Mouse (Mus musculus): ENCODE data around the gene Oaz2. TPM values are rescaled to one million over a fixed set of nuclear protein-coding genes. Genes with fewer than 3 reads are reported as not detected.
"Not testable (repeated sequence)": the region's sequence is repeated elsewhere in the genome, so short reads cannot be mapped to it uniquely, and the experiment has no call there.

Oaz2 gene
- polyA plus RNA-seq, 1 experiment from 2014 or later: 261 TPM

DNA sequence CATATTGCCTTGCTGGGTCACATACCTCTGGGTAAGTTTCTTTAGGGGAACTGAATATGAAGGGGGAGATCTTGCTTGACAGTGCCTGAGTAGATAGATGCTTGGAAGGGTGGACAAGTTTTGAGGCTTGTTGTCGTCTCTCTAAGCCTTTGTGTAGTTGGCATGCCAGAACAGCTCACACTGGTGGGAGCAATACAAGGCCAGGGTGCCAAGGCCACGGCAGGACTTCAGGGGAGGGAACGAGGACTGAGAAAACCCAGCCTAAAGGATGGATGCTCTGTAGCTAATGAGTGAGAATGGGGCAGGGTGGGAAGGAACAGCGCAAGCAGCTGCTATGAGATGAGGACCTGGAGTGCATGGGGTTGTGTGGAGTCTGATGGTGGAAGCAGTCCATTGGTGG, 22.8 kb upstream of the Oaz2 start:
- H3K9ac ChIP-seq (ENCODE audit: low read length): no peak overlapping the region
- 87% methylated on average over 4 of the region's 4 CpGs for WGBS
- H3K4me2 ChIP-seq (ENCODE audit: low read depth, severe bottlenecking): no peak overlapping the region
- H3K27ac ChIP-seq (replicated peaks; ENCODE audit: low read depth, low read length): no peak overlapping the region
- DNase-seq (ENCODE audit: low spot score): no peak
- H3K27me3 ChIP-seq (ENCODE audit: control insufficient read depth, insufficient read depth, low read length): no peaks in the 10 kb centered on the region
- peaks cover 13% of the 10 kb centered on the region for H3K4me1 ChIP-seq (ENCODE audit: control insufficient read depth, insufficient read depth, low read length)
- no peaks in the 10 kb centered on the region; the same call in 1 of the 2 replicates for H3K36me3 ChIP-seq (ENCODE audit: control insufficient read depth, insufficient read depth, low read length)
- H3K4me3 ChIP-seq (ENCODE audit: low read depth, low read length): no peak overlapping the region
- no peak for ATAC-seq (ENCODE audit: insufficient number of reproducible peaks, low FRiP score, low TSS enrichment, low read depth)
- H3K9me3 ChIP-seq (ENCODE audit: control insufficient read depth, low read length): no peaks in the 10 kb centered on the region

DNA sequence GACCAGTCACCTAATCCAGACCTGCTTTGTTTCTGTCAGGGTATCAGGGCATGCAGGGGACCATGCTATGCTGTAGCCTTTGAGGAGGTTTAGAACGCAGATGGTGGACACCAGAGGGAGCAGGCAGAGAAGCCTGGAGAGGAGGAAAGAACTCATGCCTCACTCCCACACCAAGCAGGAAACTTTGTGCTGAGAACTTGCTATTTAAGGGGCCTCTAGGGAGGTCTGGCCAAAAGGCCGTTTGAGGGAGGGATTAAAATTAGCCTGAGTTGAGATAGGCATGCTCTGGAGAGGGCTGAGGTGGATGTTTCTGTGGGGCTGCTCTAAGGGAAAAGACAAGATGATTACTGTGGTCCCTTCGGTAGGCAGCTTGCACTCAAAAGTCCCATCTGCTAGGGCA, 21.8 kb upstream of the Oaz2 start:
- no peaks in the 10 kb centered on the region for H3K9me3 ChIP-seq (ENCODE audit: control insufficient read depth, low read length)
- no peak overlapping the region for H3K27ac ChIP-seq (replicated peaks; ENCODE audit: low read depth, low read length)
- H3K4me1 ChIP-seq (ENCODE audit: control insufficient read depth, insufficient read depth, low read length): peaks cover 6% of the 10 kb centered on the region
- no peak overlapping the region for H3K4me2 ChIP-seq (ENCODE audit: low read depth, severe bottlenecking)
- H3K9ac ChIP-seq (ENCODE audit: low read length): no peak overlapping the region
- no peak for ATAC-seq (ENCODE audit: insufficient number of reproducible peaks, low FRiP score, low TSS enrichment, low read depth)
- H3K4me3 ChIP-seq (ENCODE audit: low read depth, low read length): no peak overlapping the region
- H3K27me3 ChIP-seq (ENCODE audit: control insufficient read depth, insufficient read depth, low read length): no peaks in the 10 kb centered on the region
- DNase-seq (ENCODE audit: low spot score): no peak
- H3K36me3 ChIP-seq (ENCODE audit: control insufficient read depth, insufficient read depth, low read length): no peaks in the 10 kb centered on the region; the same call in 1 of the 2 replicates
- WGBS: 58% methylated on average over 3 of the region's 3 CpGs

DNA sequence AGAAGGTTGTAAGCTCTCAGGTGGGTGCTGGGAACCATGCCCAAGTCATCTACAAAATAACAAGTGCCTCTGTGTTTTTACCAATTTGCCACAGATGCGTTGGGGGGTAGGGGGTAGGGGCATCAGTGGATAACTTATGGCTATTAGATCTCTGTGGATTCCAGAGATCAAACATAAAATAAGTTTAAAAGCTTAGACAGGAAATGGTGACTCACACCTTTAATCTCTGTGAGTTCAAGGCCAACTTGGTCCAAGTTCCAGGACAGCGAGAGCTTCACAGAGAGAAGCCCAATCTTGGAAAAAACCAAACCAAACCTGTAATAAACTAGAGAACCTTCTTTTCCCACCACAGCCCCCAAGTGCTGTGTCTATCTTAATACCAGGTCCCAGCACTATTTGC, 21.0 kb upstream of the Oaz2 start:
- ATAC-seq (ENCODE audit: insufficient number of reproducible peaks, low FRiP score, low TSS enrichment, low read depth): no peak
- no peak overlapping the region for H3K27ac ChIP-seq (replicated peaks; ENCODE audit: low read depth, low read length)
- WGBS: 85% methylated on average over 2 of the region's 2 CpGs
- no peak for DNase-seq (ENCODE audit: low spot score)
- H3K4me1 ChIP-seq (ENCODE audit: control insufficient read depth, insufficient read depth, low read length): peaks cover under 1% of the 10 kb centered on the region; the same call in 1 of the 2 replicates
- H3K9ac ChIP-seq (ENCODE audit: low read length): no peak overlapping the region
- H3K4me3 ChIP-seq (ENCODE audit: low read depth, low read length): no peak overlapping the region
- H3K4me2 ChIP-seq (ENCODE audit: low read depth, severe bottlenecking): no peak overlapping the region
- no peaks in the 10 kb centered on the region for H3K27me3 ChIP-seq (ENCODE audit: control insufficient read depth, insufficient read depth, low read length)
- no peaks in the 10 kb centered on the region for H3K9me3 ChIP-seq (ENCODE audit: control insufficient read depth, low read length)
- H3K36me3 ChIP-seq (ENCODE audit: control insufficient read depth, insufficient read depth, low read length): no peaks in the 10 kb centered on the region; the same call in 1 of the 2 replicates

DNA sequence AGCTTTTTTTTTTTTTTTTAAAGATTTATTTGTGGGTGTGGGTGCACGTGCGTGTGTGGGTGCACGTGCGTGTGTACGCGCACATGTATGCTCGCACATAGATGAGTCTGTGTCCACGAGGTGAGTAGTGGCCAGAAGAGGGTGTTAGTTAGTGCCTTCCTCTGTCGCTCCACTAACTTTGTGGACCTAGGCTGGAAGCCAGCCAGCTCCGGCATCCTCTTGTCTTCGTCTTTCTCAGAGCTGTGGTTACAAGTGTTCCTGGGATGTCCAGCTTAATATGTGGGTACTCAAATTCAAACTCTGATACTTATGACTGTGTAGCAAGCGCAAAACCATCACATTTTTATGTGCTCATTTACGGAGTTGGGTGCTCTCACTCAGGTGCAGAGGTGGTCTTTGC, 19.1 kb upstream of the Oaz2 start:
- no peaks in the 10 kb centered on the region for H3K9me3 ChIP-seq (ENCODE audit: control insufficient read depth, low read length)
- no peaks in the 10 kb centered on the region; the same call in 1 of the 2 replicates for H3K36me3 ChIP-seq (ENCODE audit: control insufficient read depth, insufficient read depth, low read length)
- H3K4me2 ChIP-seq (ENCODE audit: low read depth, severe bottlenecking): no peak overlapping the region
- no peak for DNase-seq (ENCODE audit: low spot score)
- H3K27ac ChIP-seq (replicated peaks; ENCODE audit: low read depth, low read length): no peak overlapping the region
- 94% methylated on average over 13 of the region's 13 CpGs for WGBS
- H3K4me1 ChIP-seq (ENCODE audit: control insufficient read depth, insufficient read depth, low read length): no peaks in the 10 kb centered on the region
- H3K9ac ChIP-seq (ENCODE audit: low read length): no peak overlapping the region
- no peaks in the 10 kb centered on the region for H3K27me3 ChIP-seq (ENCODE audit: control insufficient read depth, insufficient read depth, low read length)
- ATAC-seq (ENCODE audit: insufficient number of reproducible peaks, low FRiP score, low TSS enrichment, low read depth): no peak
- H3K4me3 ChIP-seq (ENCODE audit: low read depth, low read length): no peak overlapping the region

DNA sequence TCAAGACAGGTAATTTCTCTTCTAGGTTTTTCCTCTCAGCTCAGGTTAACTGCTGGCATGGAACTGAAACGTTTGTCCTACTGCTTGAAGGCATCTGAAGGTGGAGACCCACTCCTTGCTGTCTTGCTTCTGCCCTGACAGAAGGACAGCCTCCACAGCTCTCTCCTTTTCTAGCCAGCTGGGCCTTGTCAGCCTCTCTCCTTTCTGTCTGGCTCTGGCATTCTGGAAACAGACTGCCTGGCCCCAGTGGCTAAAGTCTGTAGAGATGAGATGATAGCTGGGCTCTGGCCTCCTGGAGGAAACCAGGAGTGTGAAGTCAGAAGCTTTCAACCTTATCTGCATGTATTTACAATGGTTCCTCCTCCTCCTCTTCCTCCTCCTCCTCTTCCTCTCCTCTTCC, 17.8 kb upstream of the Oaz2 start:
- no peak overlapping the region for H3K4me3 ChIP-seq (ENCODE audit: low read depth, low read length)
- H3K9me3 ChIP-seq (ENCODE audit: control insufficient read depth, low read length): no peaks in the 10 kb centered on the region
- H3K27me3 ChIP-seq (ENCODE audit: control insufficient read depth, insufficient read depth, low read length): no peaks in the 10 kb centered on the region
- no peak overlapping the region for H3K9ac ChIP-seq (ENCODE audit: low read length)
- WGBS: 64% methylated on average over 1 of the region's 1 CpGs
- H3K27ac ChIP-seq (replicated peaks; ENCODE audit: low read depth, low read length): no peak overlapping the region
- DNase-seq (ENCODE audit: low spot score) (no peak), ATAC-seq (ENCODE audit: insufficient number of reproducible peaks, low FRiP score, low TSS enrichment, low read depth) (no peak)
- H3K4me2 ChIP-seq (ENCODE audit: low read depth, severe bottlenecking): no peak overlapping the region
- no peaks in the 10 kb centered on the region for H3K4me1 ChIP-seq (ENCODE audit: control insufficient read depth, insufficient read depth, low read length)
- no peaks in the 10 kb centered on the region; the same call in 1 of the 2 replicates for H3K36me3 ChIP-seq (ENCODE audit: control insufficient read depth, insufficient read depth, low read length)

DNA sequence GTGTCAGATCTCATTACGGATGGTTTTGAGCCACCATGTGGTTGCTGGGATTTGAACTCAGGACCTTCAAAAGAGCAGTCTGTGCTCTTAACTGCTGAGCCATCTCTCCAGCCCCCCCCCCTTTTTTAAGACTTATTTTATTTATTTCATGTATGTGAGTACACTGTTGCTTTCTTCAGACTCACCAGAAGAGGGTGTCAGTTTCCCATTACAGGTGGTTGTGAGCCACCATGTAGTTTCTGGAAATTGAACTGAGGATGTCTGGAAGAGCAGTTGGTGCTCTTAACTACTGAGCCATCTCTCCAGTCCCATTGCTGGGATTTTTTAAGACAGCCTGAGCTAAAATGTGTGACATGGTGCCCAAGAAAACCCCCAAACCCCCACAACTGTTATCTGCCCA, 15.8 kb upstream of the Oaz2 start:
- WGBS: 89% methylated on average over 1 of the region's 1 CpGs
- not testable (repeated sequence) for H3K36me3 ChIP-seq (ENCODE audit: control insufficient read depth, insufficient read depth, low read length); H3K4me2 ChIP-seq (ENCODE audit: low read depth, severe bottlenecking); H3K27ac ChIP-seq (replicated peaks; ENCODE audit: low read depth, low read length); H3K4me1 ChIP-seq (ENCODE audit: control insufficient read depth, insufficient read depth, low read length); DNase-seq (ENCODE audit: low spot score); H3K9me3 ChIP-seq (ENCODE audit: control insufficient read depth, low read length); H3K9ac ChIP-seq (ENCODE audit: low read length); H3K27me3 ChIP-seq (ENCODE audit: control insufficient read depth, insufficient read depth, low read length); H3K4me3 ChIP-seq (ENCODE audit: low read depth, low read length); ATAC-seq (ENCODE audit: insufficient number of reproducible peaks, low FRiP score, low TSS enrichment, low read depth)

DNA sequence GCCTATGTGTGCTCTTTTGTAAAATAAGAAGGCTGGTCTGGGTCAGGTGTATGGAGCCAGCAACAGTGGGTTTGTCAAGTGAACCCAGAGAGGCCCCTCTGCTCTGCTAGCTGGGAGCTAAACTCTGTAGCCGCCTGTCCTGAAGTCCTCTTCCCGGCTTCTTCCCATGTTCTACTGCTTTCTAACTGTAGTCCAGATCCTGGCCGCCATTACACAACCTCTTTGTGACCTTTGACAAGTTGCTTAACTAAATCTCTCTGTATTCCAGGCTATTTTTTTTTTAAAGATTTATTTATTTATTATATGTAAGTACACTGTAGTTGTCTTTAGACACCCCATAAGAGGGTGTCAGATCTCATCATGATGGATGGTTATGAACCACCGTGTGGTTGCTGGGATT, 14.1 kb upstream of the Oaz2 start:
- Histone ChIP-seq H3K27ac (replicated peaks; ENCODE audit: low read depth, low read length) (no peak overlapping the region), H3K4me2 (ENCODE audit: low read depth, severe bottlenecking) (no peak overlapping the region), H3K36me3 (ENCODE audit: control insufficient read depth, insufficient read depth, low read length) (no peaks in the 10 kb centered on the region), H3K4me3 (ENCODE audit: low read depth, low read length) (no peak overlapping the region), H3K9ac (ENCODE audit: low read length) (no peak overlapping the region), H3K27me3 (ENCODE audit: control insufficient read depth, insufficient read depth, low read length) (no peaks in the 10 kb centered on the region), H3K9me3 (ENCODE audit: control insufficient read depth, low read length) (no peaks in the 10 kb centered on the region), H3K4me1 (ENCODE audit: control insufficient read depth, insufficient read depth, low read length) (no peaks in the 10 kb centered on the region)
- DNase-seq (ENCODE audit: low spot score) (no peak), ATAC-seq (ENCODE audit: insufficient number of reproducible peaks, low FRiP score, low TSS enrichment, low read depth) (no peak)
- 93% methylated on average over 4 of the region's 4 CpGs for WGBS

DNA sequence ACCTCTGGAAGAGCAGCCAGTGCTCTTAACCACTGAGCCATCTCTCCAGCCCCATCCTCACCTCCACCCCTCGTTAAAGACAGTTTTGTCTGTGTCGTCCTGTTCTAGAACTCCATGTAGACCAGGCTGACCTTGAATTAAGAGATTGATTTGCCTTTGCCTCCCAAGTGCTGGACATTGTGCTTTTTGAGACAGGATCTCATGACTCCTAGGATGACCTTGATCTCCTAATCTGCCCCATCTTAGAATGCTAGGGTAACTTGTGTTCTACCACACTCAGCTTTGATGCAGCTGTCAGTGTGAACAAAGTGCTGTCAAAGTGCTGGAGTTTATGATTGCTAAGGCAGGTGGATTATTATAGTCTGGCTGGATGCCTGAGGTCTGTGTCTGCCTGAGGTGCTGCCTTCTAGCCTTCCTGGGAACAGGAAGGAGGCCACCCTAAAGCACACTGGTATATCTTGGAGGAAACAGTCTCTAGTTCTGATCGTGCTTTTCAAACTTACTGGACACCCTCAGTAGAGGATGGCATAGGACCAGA, 13.0 kb upstream of the Oaz2 start:
- Histone ChIP-seq H3K36me3 (ENCODE audit: control insufficient read depth, insufficient read depth, low read length) (no peaks in the 10 kb centered on the region), H3K9ac (ENCODE audit: low read length) (no peak overlapping the region), H3K4me2 (ENCODE audit: low read depth, severe bottlenecking) (no peak overlapping the region), H3K9me3 (ENCODE audit: control insufficient read depth, low read length) (no peaks in the 10 kb centered on the region), H3K4me1 (ENCODE audit: control insufficient read depth, insufficient read depth, low read length) (no peaks in the 10 kb centered on the region), H3K27me3 (ENCODE audit: control insufficient read depth, insufficient read depth, low read length) (no peaks in the 10 kb centered on the region), H3K4me3 (ENCODE audit: low read depth, low read length) (no peak overlapping the region), H3K27ac (replicated peaks; ENCODE audit: low read depth, low read length) (no peak overlapping the region)
- WGBS: 82% methylated on average over 3 of the region's 3 CpGs
- ATAC-seq (ENCODE audit: insufficient number of reproducible peaks, low FRiP score, low TSS enrichment, low read depth): no peak
- DNase-seq (ENCODE audit: low spot score): no peak

DNA sequence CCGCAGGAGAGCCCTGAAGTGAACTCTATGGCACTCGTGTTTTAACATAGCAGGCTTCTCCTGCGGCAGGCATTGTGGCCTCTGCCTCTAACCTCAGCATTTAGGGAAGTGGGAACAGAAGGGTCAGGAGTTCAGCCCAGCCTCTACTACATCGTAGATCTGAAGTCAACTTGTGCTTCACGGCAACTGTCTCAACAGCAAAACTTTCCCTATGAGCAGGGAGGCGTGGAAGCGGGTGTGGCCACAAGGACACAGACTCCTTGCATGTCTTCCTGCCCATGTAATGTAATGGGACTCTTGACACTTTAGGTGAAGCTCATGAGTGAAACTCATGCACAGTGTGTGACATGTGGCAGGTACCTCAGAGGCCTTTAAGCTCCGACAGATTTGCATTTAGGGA, 12.3 kb upstream of the Oaz2 start:
- H3K9me3 ChIP-seq (ENCODE audit: control insufficient read depth, low read length): no peaks in the 10 kb centered on the region
- H3K4me3 ChIP-seq (ENCODE audit: low read depth, low read length): no peak overlapping the region
- no peaks in the 10 kb centered on the region for H3K36me3 ChIP-seq (ENCODE audit: control insufficient read depth, insufficient read depth, low read length)
- no peak overlapping the region for H3K9ac ChIP-seq (ENCODE audit: low read length)
- H3K27me3 ChIP-seq (ENCODE audit: control insufficient read depth, insufficient read depth, low read length): no peaks in the 10 kb centered on the region
- DNase-seq (ENCODE audit: low spot score): no peak
- WGBS: 84% methylated on average over 8 of the region's 8 CpGs
- H3K4me1 ChIP-seq (ENCODE audit: control insufficient read depth, insufficient read depth, low read length): no peaks in the 10 kb centered on the region
- no peak overlapping the region for H3K27ac ChIP-seq (replicated peaks; ENCODE audit: low read depth, low read length)
- no peak for ATAC-seq (ENCODE audit: insufficient number of reproducible peaks, low FRiP score, low TSS enrichment, low read depth)
- no peak overlapping the region for H3K4me2 ChIP-seq (ENCODE audit: low read depth, severe bottlenecking)
